Mouse (Mus musculus): ENCODE measurements around the gene Kif6. TPM values are rescaled to one million over a fixed set of nuclear protein-coding genes. Genes with fewer than 3 reads are reported as not detected.
A peak's percentile ranks its signal among the peaks of the same experiment; 100 is the strongest.

Kif6 gene
- polyA plus RNA-seq, 1 experiment from 2014 or later: 3.1 TPM

DNA sequence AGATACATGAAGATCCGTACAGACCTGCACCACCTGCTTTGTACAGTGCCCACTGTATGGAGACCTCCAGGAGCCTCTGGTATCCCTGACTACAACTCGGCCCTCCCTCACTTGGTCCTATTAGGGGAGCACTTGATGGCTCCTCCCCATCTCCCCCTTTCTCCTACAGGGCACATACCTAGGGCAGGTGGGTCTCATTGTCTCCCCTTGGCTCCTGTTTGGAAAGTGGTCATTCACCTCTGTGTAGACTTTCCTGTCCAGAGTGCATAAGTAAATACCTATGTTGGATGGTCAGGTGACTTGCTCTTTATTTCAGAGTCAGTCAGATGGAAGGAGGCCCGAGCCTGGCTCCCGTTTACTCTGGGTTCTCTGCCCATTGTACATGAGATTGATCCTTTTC lies 308.5 kb downstream of the Kif6 start:
- H3K4me1 ChIP-seq (replicated peaks; ENCODE audit: control insufficient read depth, insufficient read depth, low read length): no peaks in the 10 kb centered on the region
- H3K9ac ChIP-seq (ENCODE audit: low read length): no peak overlapping the region
- DNase-seq (ENCODE audit: low spot score) (no peak), ATAC-seq (replicated peaks; ENCODE audit: low FRiP score) (no peak)
- no peak overlapping the region for H3K4me3 ChIP-seq (ENCODE audit: low read depth, low read length)
- H3K4me2 ChIP-seq (ENCODE audit: low read depth, low read length, severe bottlenecking): no peak overlapping the region
- H3K36me3 ChIP-seq (ENCODE audit: control insufficient read depth, insufficient read depth, low read length): no peaks in the 10 kb centered on the region
- 73% methylated on average over 4 of the region's 4 CpGs for WGBS
- H3K27me3 ChIP-seq (ENCODE audit: control insufficient read depth, insufficient read depth, low read length): no peaks in the 10 kb centered on the region
- no peak overlapping the region for H3K27ac ChIP-seq (ENCODE audit: low read depth, low read length)
- H3K9me3 ChIP-seq (ENCODE audit: control insufficient read depth, low read length): no peaks in the 10 kb centered on the region

DNA sequence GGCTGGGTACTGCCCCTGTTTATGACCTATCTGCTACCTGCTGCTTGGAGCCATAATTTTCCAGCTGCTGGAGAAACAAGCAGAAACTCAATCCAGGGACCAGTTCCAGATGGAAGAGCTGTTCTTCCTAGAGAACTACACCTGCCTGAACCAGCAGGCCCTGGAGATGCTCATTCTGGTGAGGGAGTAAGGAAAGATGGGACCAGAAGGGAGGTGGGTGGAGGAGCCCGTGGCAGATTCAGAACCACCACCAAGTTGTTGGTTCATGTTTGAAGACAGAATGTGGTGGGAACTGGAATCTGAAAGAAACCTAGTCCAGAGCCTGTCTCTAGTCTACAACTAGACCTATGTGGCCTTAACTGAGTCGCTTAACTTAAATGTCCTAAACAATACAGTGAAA lies 312.7 kb downstream of the Kif6 start:
- DNase-seq (ENCODE audit: low spot score): no peak
- WGBS: 85% methylated on average over 2 of the region's 2 CpGs

DNA sequence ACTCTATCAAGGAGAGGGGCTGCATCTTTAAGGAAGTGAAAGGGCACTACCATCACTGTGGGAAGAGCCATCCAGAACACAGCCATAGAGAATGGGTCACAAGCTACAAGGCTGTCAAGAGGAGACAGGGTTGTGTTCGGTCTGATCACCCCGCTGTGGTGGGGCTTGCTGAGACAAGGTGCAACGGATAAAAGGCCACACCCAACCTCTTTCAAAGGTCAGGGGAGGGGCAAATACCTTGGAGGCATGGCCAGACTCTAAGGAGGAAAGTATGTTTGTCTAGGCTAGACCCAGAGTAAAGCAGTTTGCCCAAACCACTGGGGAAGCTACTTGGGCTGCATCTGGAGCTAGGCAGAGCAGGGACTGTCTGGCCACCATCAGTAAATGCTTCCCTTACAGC lies 318.9 kb downstream of the Kif6 start:
- H3K4me3 ChIP-seq (ENCODE audit: low read depth, low read length): no peak overlapping the region
- no peaks in the 10 kb centered on the region for H3K27me3 ChIP-seq (ENCODE audit: control insufficient read depth, insufficient read depth, low read length)
- no peak overlapping the region for H3K9ac ChIP-seq (ENCODE audit: low read length)
- H3K4me1 ChIP-seq (replicated peaks; ENCODE audit: control insufficient read depth, insufficient read depth, low read length): no peaks in the 10 kb centered on the region
- WGBS: 71% methylated on average over 3 of the region's 3 CpGs
- no peaks in the 10 kb centered on the region for H3K9me3 ChIP-seq (ENCODE audit: control insufficient read depth, low read length)
- no peak overlapping the region for H3K27ac ChIP-seq (ENCODE audit: low read depth, low read length)
- no peak for DNase-seq (ENCODE audit: low spot score)
- H3K4me2 ChIP-seq (ENCODE audit: low read depth, low read length, severe bottlenecking): no peak overlapping the region
- ATAC-seq (replicated peaks; ENCODE audit: low FRiP score): no peak
- no peaks in the 10 kb centered on the region for H3K36me3 ChIP-seq (ENCODE audit: control insufficient read depth, insufficient read depth, low read length)

More for the DNA sequence above, 312.7 kb downstream of the Kif6 start:
- Histone ChIP-seq H3K4me2 (ENCODE audit: low read depth, low read length, severe bottlenecking) (no peak overlapping the region), H3K27me3 (ENCODE audit: control insufficient read depth, insufficient read depth, low read length) (no peaks in the 10 kb centered on the region), H3K27ac (ENCODE audit: low read depth, low read length) (no peak overlapping the region), H3K9me3 (ENCODE audit: control insufficient read depth, low read length) (no peaks in the 10 kb centered on the region), H3K4me3 (ENCODE audit: low read depth, low read length) (no peak overlapping the region), H3K36me3 (ENCODE audit: control insufficient read depth, insufficient read depth, low read length) (no peaks in the 10 kb centered on the region), H3K4me1 (replicated peaks; ENCODE audit: control insufficient read depth, insufficient read depth, low read length) (no peaks in the 10 kb centered on the region), H3K9ac (ENCODE audit: low read length) (no peak overlapping the region)
- ATAC-seq (replicated peaks; ENCODE audit: low FRiP score): no peak

DNA sequence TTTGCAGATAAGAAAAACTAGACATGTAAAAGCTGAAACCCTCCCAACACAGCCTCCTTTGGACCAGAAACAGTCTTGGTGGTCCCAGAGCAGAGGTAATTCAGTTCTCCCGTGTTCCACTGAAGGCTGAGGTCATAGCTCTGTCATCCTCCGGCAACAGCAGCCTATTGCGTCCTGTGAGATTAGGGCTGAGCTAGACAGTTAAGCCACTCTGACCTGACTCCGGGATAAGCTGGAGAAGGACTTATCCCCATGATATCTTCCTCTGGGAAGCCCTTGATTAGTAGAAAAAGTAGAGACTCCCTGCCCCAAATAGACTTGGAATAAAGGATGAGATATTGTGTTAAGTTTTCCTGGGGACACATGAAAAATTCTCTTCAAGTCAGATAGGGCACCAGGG lies 319.6 kb downstream of the Kif6 start:
- 69% methylated on average over 4 of the region's 4 CpGs for WGBS
- H3K9me3 ChIP-seq (ENCODE audit: control insufficient read depth, low read length): no peaks in the 10 kb centered on the region
- H3K4me2 ChIP-seq (ENCODE audit: low read depth, low read length, severe bottlenecking): no peak overlapping the region
- DNase-seq (ENCODE audit: low spot score) (no peak), ATAC-seq (replicated peaks; ENCODE audit: low FRiP score) (no peak)
- H3K9ac ChIP-seq (ENCODE audit: low read length): no peak overlapping the region
- H3K27me3 ChIP-seq (ENCODE audit: control insufficient read depth, insufficient read depth, low read length): no peaks in the 10 kb centered on the region
- H3K4me1 ChIP-seq (replicated peaks; ENCODE audit: control insufficient read depth, insufficient read depth, low read length): no peaks in the 10 kb centered on the region
- no peak overlapping the region for H3K27ac ChIP-seq (ENCODE audit: low read depth, low read length)
- H3K4me3 ChIP-seq (ENCODE audit: low read depth, low read length): no peak overlapping the region
- no peaks in the 10 kb centered on the region for H3K36me3 ChIP-seq (ENCODE audit: control insufficient read depth, insufficient read depth, low read length)

DNA sequence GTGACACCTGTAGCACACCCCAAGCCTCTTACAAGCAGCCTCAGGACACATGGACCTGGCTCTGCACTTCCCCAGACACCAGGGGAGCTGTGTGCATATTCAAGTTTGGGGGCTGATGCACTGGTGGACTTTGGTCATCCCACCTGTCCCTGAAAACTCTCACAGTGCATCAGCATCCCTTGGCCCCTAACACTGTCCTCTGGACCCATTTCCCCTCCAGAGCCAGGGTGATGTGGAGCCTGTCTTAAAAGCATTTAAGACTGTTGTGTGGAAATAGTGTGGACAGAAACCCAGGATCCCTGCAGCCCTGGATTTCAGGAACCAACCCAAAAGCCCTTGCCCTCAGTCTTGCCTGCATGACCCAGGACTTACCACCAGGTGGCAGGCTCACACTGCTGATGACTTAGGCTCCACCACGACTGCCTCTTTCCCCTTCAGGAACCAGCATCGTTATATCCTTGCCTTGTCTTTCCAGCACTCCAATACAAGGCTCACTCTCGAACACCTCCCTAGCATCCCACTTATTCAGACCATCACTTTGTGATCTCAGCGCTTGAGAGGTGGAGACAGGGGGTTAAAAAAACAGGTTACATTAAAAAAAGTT lies 320.8 kb downstream of the Kif6 start:
- no peaks in the 10 kb centered on the region for H3K4me1 ChIP-seq (replicated peaks; ENCODE audit: control insufficient read depth, insufficient read depth, low read length)
- no peak overlapping the region for H3K4me2 ChIP-seq (ENCODE audit: low read depth, low read length, severe bottlenecking)
- H3K27me3 ChIP-seq (ENCODE audit: control insufficient read depth, insufficient read depth, low read length): no peaks in the 10 kb centered on the region
- H3K9ac ChIP-seq (ENCODE audit: low read length): no peak overlapping the region
- no peaks in the 10 kb centered on the region for H3K36me3 ChIP-seq (ENCODE audit: control insufficient read depth, insufficient read depth, low read length)
- ATAC-seq (replicated peaks; ENCODE audit: low FRiP score) (peak; percentile 79), DNase-seq (ENCODE audit: low spot score) (peak; percentile 88)
- no peak overlapping the region for H3K27ac ChIP-seq (ENCODE audit: low read depth, low read length)
- no peaks in the 10 kb centered on the region for H3K9me3 ChIP-seq (ENCODE audit: control insufficient read depth, low read length)
- WGBS: 2% methylated on average over 4 of the region's 4 CpGs
- H3K4me3 ChIP-seq (ENCODE audit: low read depth, low read length): no peak overlapping the region

DNA sequence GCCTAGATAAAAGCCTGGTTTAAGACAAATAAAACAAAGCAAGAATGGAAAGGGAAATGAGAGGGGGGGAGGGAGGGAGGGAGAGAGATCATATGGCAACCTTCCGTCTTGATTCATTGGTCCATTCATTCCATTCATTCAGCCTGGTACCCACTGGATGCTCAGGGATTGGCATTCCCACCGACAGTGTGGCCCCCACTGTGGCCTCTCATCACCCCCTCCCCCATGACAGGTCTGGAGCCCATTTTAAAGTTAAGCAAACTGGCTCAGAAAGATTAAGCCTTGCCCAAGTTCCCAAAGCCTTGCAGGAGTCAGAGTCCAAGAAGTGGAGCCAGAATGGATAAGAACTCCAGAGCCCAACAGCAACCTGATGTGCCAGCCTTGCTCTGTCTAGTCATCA lies 321.3 kb downstream of the Kif6 start:
- WGBS: 4% methylated on average over 2 of the region's 2 CpGs
- no peak for DNase-seq (ENCODE audit: low spot score)
- no peaks in the 10 kb centered on the region for H3K27me3 ChIP-seq (ENCODE audit: control insufficient read depth, insufficient read depth, low read length)
- H3K4me1 ChIP-seq (replicated peaks; ENCODE audit: control insufficient read depth, insufficient read depth, low read length): no peaks in the 10 kb centered on the region
- H3K36me3 ChIP-seq (ENCODE audit: control insufficient read depth, insufficient read depth, low read length): no peaks in the 10 kb centered on the region
- H3K9ac ChIP-seq (ENCODE audit: low read length): no peak overlapping the region
- no peak overlapping the region for H3K4me3 ChIP-seq (ENCODE audit: low read depth, low read length)
- H3K9me3 ChIP-seq (ENCODE audit: control insufficient read depth, low read length): no peaks in the 10 kb centered on the region
- H3K4me2 ChIP-seq (ENCODE audit: low read depth, low read length, severe bottlenecking): no peak overlapping the region
- ATAC-seq (replicated peaks; ENCODE audit: low FRiP score): peak; percentile 50
- H3K27ac ChIP-seq (ENCODE audit: low read depth, low read length): no peak overlapping the region

DNA sequence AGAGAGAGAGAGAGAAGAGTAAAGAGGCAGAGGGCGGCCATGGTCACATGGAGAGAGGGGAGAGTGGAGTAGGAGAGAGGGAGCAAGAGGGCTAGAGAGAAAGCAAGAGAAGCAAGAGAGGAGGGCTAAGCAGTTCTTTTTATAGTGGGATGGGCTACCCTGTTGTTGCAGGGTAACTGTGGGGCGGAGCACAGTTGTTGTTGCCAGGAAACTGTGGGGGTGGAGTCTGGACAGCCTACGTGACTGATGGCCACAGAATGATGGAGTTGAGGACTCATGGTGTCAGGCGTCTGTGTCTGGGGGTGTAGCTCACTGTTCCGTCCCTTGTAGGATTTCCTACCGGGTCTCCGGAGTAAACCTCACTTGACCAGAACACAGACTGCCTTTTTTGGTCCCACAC lies 324.2 kb downstream of the Kif6 start:
- Histone ChIP-seq H3K27ac (ENCODE audit: low read depth, low read length) (no peak overlapping the region), H3K4me1 (replicated peaks; ENCODE audit: control insufficient read depth, insufficient read depth, low read length) (no peaks in the 10 kb centered on the region), H3K4me2 (ENCODE audit: low read depth, low read length, severe bottlenecking) (no peak overlapping the region), H3K9ac (ENCODE audit: low read length) (no peak overlapping the region), H3K36me3 (ENCODE audit: control insufficient read depth, insufficient read depth, low read length) (no peaks in the 10 kb centered on the region), H3K4me3 (ENCODE audit: low read depth, low read length) (no peak overlapping the region), H3K9me3 (ENCODE audit: control insufficient read depth, low read length) (no peaks in the 10 kb centered on the region), H3K27me3 (ENCODE audit: control insufficient read depth, insufficient read depth, low read length) (no peaks in the 10 kb centered on the region)
- WGBS: 80% methylated on average over 7 of the region's 7 CpGs
- DNase-seq (ENCODE audit: low spot score): no peak
- ATAC-seq (replicated peaks; ENCODE audit: low FRiP score): no peak

DNA sequence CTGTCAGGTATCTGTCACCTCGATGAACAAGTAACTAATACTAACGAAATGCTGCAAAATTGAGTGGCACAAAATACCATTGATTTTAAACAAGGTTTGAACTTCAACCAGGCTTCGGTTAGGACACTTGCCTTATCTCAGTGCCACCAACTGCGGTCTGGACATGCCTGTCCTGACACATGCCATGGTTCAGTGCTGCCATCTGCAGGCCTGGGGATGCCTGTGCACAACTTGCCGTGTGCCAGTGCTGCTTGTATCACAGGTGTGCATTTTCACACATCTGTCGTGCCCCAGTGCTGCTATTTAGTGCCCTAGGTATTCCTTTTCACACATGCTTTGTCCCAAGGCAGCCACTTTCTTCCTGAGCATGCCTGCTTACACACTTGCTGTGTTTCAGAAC lies 327.7 kb downstream of the Kif6 start:
- Histone ChIP-seq H3K9me3 (ENCODE audit: control insufficient read depth, low read length) (no peaks in the 10 kb centered on the region), H3K36me3 (ENCODE audit: control insufficient read depth, insufficient read depth, low read length) (no peaks in the 10 kb centered on the region), H3K4me1 (replicated peaks; ENCODE audit: control insufficient read depth, insufficient read depth, low read length) (no peaks in the 10 kb centered on the region), H3K4me3 (ENCODE audit: low read depth, low read length) (no peak overlapping the region), H3K27me3 (ENCODE audit: control insufficient read depth, insufficient read depth, low read length) (no peaks in the 10 kb centered on the region), H3K4me2 (ENCODE audit: low read depth, low read length, severe bottlenecking) (no peak overlapping the region), H3K9ac (ENCODE audit: low read length) (no peak overlapping the region), H3K27ac (ENCODE audit: low read depth, low read length) (no peak overlapping the region)
- ATAC-seq (replicated peaks; ENCODE audit: low FRiP score): no peak
- peak; percentile 66 for DNase-seq (ENCODE audit: low spot score)
- WGBS: 70% methylated on average over 6 of the region's 6 CpGs

DNA sequence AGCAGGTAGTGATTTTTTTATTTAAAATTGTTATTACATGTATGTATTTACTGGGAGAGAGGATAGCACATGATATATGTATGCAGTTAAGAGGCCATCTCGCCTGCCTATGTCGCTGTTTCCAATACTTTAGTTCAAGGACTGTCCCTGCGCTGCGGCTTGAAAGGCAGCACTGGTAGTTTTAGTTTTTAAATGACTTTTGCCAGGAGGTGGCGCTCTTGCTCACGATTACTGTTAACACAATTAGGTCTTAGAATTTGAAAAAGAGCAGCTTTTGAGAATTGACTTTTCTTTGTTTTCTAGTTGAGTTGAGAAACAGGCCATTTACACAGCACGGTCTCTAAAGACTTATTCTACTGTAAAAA lies 336.5 kb downstream of the Kif6 start:
- H3K27me3 ChIP-seq (ENCODE audit: control insufficient read depth, insufficient read depth, low read length): no peaks in the 10 kb centered on the region
- no peak overlapping the region for H3K27ac ChIP-seq (ENCODE audit: low read depth, low read length)
- H3K9ac ChIP-seq (ENCODE audit: low read length): no peak overlapping the region; the same call in 1 of the 2 replicates
- peak; percentile 35 for ATAC-seq (replicated peaks; ENCODE audit: low FRiP score)
- H3K4me2 ChIP-seq (ENCODE audit: low read depth, low read length, severe bottlenecking): peak overlapping the region; percentile 45
- peak overlapping the region; percentile 8; the same call in 1 of the 2 replicates for H3K4me3 ChIP-seq (ENCODE audit: low read depth, low read length)
- H3K9me3 ChIP-seq (ENCODE audit: control insufficient read depth, low read length): no peaks in the 10 kb centered on the region
- 6% methylated on average over 7 of the region's 7 CpGs for WGBS
- DNase-seq (ENCODE audit: low spot score): peak; percentile 82
- H3K36me3 ChIP-seq (ENCODE audit: control insufficient read depth, insufficient read depth, low read length): no peaks in the 10 kb centered on the region
- H3K4me1 ChIP-seq (replicated peaks; ENCODE audit: control insufficient read depth, insufficient read depth, low read length): 0 out of 2 replicates have a peak, but pooled peaks cover 1% of the 10 kb centered on the region

Data from forebrain, embryonic 11.5 days (tissue).